Mouse (Mus musculus) lung, embryonic 15.5 days (tissue): ENCODE results near the gene Rbp1. TPM values are rescaled to one million over a fixed set of nuclear protein-coding genes. Genes with fewer than 3 reads are reported as not detected.

Source experiments
- ATAC-seq: fragments of 200-750 bp; cut with Nextera tagmentation; 2 replicates; pipeline ENCODE4 v1.8.0; 2017; ENCODE audit warnings: moderate number of reproducible peaks, borderline replicate concordance; ENCODE audit not compliant: low FRiP score, low TSS enrichment; ENCODE audit errors: extremely low read depth
- H3K27ac ChIP-seq: fragments of 300-500 bp; sonication (generic); 2 replicates; pipeline ENCODE4 v1.5.1; 2015; ENCODE audit warnings: moderate library complexity, mild to moderate bottlenecking, inconsistent platforms
- H3K27me3 ChIP-seq: fragments of 300-500 bp; sonication (generic); 2 replicates; pipeline ENCODE4 v1.6.1; 2015; ENCODE audit warnings: inconsistent platforms
- H3K36me3 ChIP-seq: fragments of 300-500 bp; sonication (generic); 2 replicates; pipeline ENCODE4 v1.6.1; 2015; ENCODE audit warnings: inconsistent platforms
- H3K4me1 ChIP-seq: fragments of 300-500 bp; sonication (generic); 2 replicates; pipeline ENCODE4 v1.6.1; 2015; ENCODE audit warnings: inconsistent platforms
- H3K4me2 ChIP-seq: fragments of 300-500 bp; sonication (generic); 2 replicates; pipeline ENCODE4 v1.6.1; 2015; ENCODE audit warnings: inconsistent platforms, mild to moderate bottlenecking, moderate library complexity
- H3K4me3 ChIP-seq: fragments of 300-500 bp; sonication (generic); 2 replicates; pipeline ENCODE4 v1.5.1; 2015; ENCODE audit warnings: mild to moderate bottlenecking, inconsistent platforms
- H3K9ac ChIP-seq: fragments of 300-500 bp; sonication (generic); 2 replicates; pipeline ENCODE4 v1.6.1; 2015; ENCODE audit warnings: inconsistent platforms
- H3K9me3 ChIP-seq: fragments of 300-500 bp; sonication (generic); 2 replicates; pipeline ENCODE4 v1.6.1; 2016; ENCODE audit warnings: inconsistent platforms
- WGBS: fragments of 180-500 bp; shearing (Covaris S2); methylation state at CpG from one replicate; pipeline ENCODE4 v1.1.7; 2015; 5-methylcytosine and 5-hydroxymethylcytosine counted together
- polyA plus RNA-seq: library from polyadenylated mRNA; unstranded; fragments of >200 nt; fragmentation: Nextera tagmentation; extraction: Ambion mirVana; gene quantifications from 2 replicates; pipeline ENCODE4 v1.2.1, GENCODE M21; 2015

Gene Rbp1
- polyA plus RNA-seq, 1 experiment from 2014 or later = 103 TPM

- WGBS = 72% methylated on average over 13 of the region's 13 CpGs
- H3K27me3 ChIP-seq = no peaks in the 10 kb centered on the region
- no peaks in the 10 kb centered on the region for H3K36me3 ChIP-seq
- H3K27ac ChIP-seq = no peak overlapping the region
- no peak overlapping the region for H3K4me2 ChIP-seq
- H3K9ac ChIP-seq = no peak overlapping the region
- ATAC-seq = no peak
- no peaks in the 10 kb centered on the region for H3K9me3 ChIP-seq
- H3K4me3 ChIP-seq = no peak overlapping the region
- no peaks in the 10 kb centered on the region for H3K4me1 ChIP-seq
These were observed 22.4 kb upstream of the Rbp1 start for GRCm38 (mm10) chr9:98400185-98400894.

- no peaks in the 10 kb centered on the region for H3K36me3 ChIP-seq
- no peaks in the 10 kb centered on the region for H3K4me1 ChIP-seq
- no peaks in the 10 kb centered on the region for H3K27me3 ChIP-seq
- no peak for ATAC-seq
- no peaks in the 10 kb centered on the region for H3K9me3 ChIP-seq
- no peak overlapping the region for H3K27ac ChIP-seq
- H3K9ac ChIP-seq = no peak overlapping the region
- no peak overlapping the region for H3K4me2 ChIP-seq
- WGBS = 72% methylated on average over 5 of the region's 5 CpGs
- no peak overlapping the region for H3K4me3 ChIP-seq
These were observed 21.1 kb upstream of the Rbp1 start for GRCm38 (mm10) chr9:98401611-98402010.

- ATAC-seq = peak; percentile 31; the same call in 1 of the 2 replicates
- Histone ChIP-seq H3K4me3 (no peak overlapping the region), H3K9ac (no peak overlapping the region), H3K27me3 (no peaks in the 10 kb centered on the region), H3K4me1 (peaks cover 4% of the 10 kb centered on the region; the same call in 1 of the 2 replicates), H3K4me2 (no peak overlapping the region), H3K9me3 (no peaks in the 10 kb centered on the region), H3K27ac (no peak overlapping the region), H3K36me3 (no peaks in the 10 kb centered on the region)
- 63% methylated on average over 12 of the region's 12 CpGs for WGBS
These were observed 15.0 kb upstream of the Rbp1 start for GRCm38 (mm10) chr9:98407771-98408170.

GRCm38 (mm10) chr9:98409137-98409536, 13.6 kb upstream of the Rbp1 start:
- Histone ChIP-seq H3K4me3 (no peak overlapping the region), H3K27me3 (no peaks in the 10 kb centered on the region), H3K4me2 (no peak overlapping the region), H3K4me1 (peaks cover 4% of the 10 kb centered on the region; the same call in 1 of the 2 replicates), H3K9ac (no peak overlapping the region), H3K36me3 (no peaks in the 10 kb centered on the region), H3K9me3 (no peaks in the 10 kb centered on the region), H3K27ac (no peak overlapping the region)
- 27% methylated on average over 3 of the region's 3 CpGs for WGBS
- ATAC-seq = no peak

GRCm38 (mm10) chr9:98415427-98415826, 7.3 kb upstream of the Rbp1 start:
- no peaks in the 10 kb centered on the region for H3K9me3 ChIP-seq
- WGBS = 77% methylated on average over 4 of the region's 4 CpGs

GRCm38 (mm10) chr9:98417919-98418318, 4.8 kb upstream of the Rbp1 start:
- peak; percentile 66 for ATAC-seq
- H3K4me2 ChIP-seq = no peak overlapping the region
- no peak overlapping the region for H3K27ac ChIP-seq
- H3K9ac ChIP-seq = no peak overlapping the region
- no peak overlapping the region for H3K4me3 ChIP-seq
- 36% methylated on average over 7 of the region's 7 CpGs for WGBS
- no peaks in the 10 kb centered on the region for H3K4me1 ChIP-seq
- no peaks in the 10 kb centered on the region for H3K36me3 ChIP-seq
- H3K27me3 ChIP-seq = no peaks in the 10 kb centered on the region
- H3K9me3 ChIP-seq = no peaks in the 10 kb centered on the region

More at GRCm38 (mm10) chr9:98415427-98415826, 7.3 kb upstream of the Rbp1 start:
- Histone ChIP-seq H3K9ac (no peak overlapping the region), H3K27me3 (no peaks in the 10 kb centered on the region), H3K4me3 (no peak overlapping the region), H3K27ac (no peak overlapping the region), H3K4me1 (no peaks in the 10 kb centered on the region), H3K36me3 (no peaks in the 10 kb centered on the region), H3K4me2 (no peak overlapping the region)
- no peak for ATAC-seq

GRCm38 (mm10) chr9:98418346-98418745, 4.4 kb upstream of the Rbp1 start:
- WGBS = 78% methylated on average over 3 of the region's 3 CpGs
- Histone ChIP-seq H3K9ac (no peak overlapping the region), H3K27ac (no peak overlapping the region), H3K36me3 (no peaks in the 10 kb centered on the region), H3K4me1 (no peaks in the 10 kb centered on the region), H3K27me3 (no peaks in the 10 kb centered on the region), H3K4me3 (no peak overlapping the region), H3K9me3 (no peaks in the 10 kb centered on the region), H3K4me2 (no peak overlapping the region)
- ATAC-seq = peak; percentile 36; the same call in 1 of the 2 replicates

- Histone ChIP-seq H3K9ac (no peak overlapping the region), H3K36me3 (no peaks in the 10 kb centered on the region), H3K27ac (no peak overlapping the region), H3K9me3 (no peaks in the 10 kb centered on the region), H3K27me3 (no peaks in the 10 kb centered on the region), H3K4me2 (no peak overlapping the region), H3K4me1 (peaks cover 7% of the 10 kb centered on the region), H3K4me3 (no peak overlapping the region)
- 47% methylated on average over 1 of the region's 1 CpGs for WGBS
- ATAC-seq = no peak
These were observed 2.1 kb upstream of the Rbp1 start for GRCm38 (mm10) chr9:98420666-98421065.

- Histone ChIP-seq H3K36me3 (no peaks in the 10 kb centered on the region), H3K27ac (no peak overlapping the region), H3K9me3 (no peaks in the 10 kb centered on the region), H3K4me2 (no peak overlapping the region), H3K9ac (no peak overlapping the region), H3K4me3 (no peak overlapping the region), H3K4me1 (peaks cover 18% of the 10 kb centered on the region), H3K27me3 (no peaks in the 10 kb centered on the region)
- ATAC-seq = no peak
- 43% methylated on average over 3 of the region's 3 CpGs for WGBS
These were observed 858 bp upstream of the Rbp1 start for GRCm38 (mm10) chr9:98421903-98422302.

- no peak overlapping the region for H3K4me3 ChIP-seq
- peak overlapping the region; percentile 72; the same call in 1 of the 2 replicates for H3K4me2 ChIP-seq
- no peak for ATAC-seq
- H3K4me1 ChIP-seq = peaks cover 30% of the 10 kb centered on the region
- no peaks in the 10 kb centered on the region for H3K9me3 ChIP-seq
- no peak overlapping the region for H3K27ac ChIP-seq
- H3K36me3 ChIP-seq = no peaks in the 10 kb centered on the region
- H3K9ac ChIP-seq = no peak overlapping the region
- WGBS = 20% methylated on average over 4 of the region's 4 CpGs
- no peaks in the 10 kb centered on the region for H3K27me3 ChIP-seq
These were observed 930 bp downstream of the Rbp1 start for GRCm38 (mm10) chr9:98423691-98424090.

GRCm38 (mm10) chr9:98424291-98424690, 1.5 kb downstream of the Rbp1 start:
- 3% methylated on average over 8 of the region's 8 CpGs for WGBS
- no peak for ATAC-seq
- peak overlapping the region; percentile 15; the same call in 1 of the 2 replicates for H3K27ac ChIP-seq
- H3K27me3 ChIP-seq = no peaks in the 10 kb centered on the region
- no peaks in the 10 kb centered on the region for H3K9me3 ChIP-seq
- H3K9ac ChIP-seq = peak overlapping the region; percentile 60; the same call in 1 of the 2 replicates
- H3K4me1 ChIP-seq = peaks cover 36% of the 10 kb centered on the region
- no peaks in the 10 kb centered on the region for H3K36me3 ChIP-seq
- H3K4me2 ChIP-seq = peak overlapping the region; percentile 72
- H3K4me3 ChIP-seq = peak overlapping the region; percentile 59

GRCm38 (mm10) chr9:98424725-98425210, 2.0 kb downstream of the Rbp1 start:
- Histone ChIP-seq H3K27me3 (no peaks in the 10 kb centered on the region), H3K4me1 (peaks cover 41% of the 10 kb centered on the region), H3K9ac (peak overlapping the region; percentile 60), H3K9me3 (no peaks in the 10 kb centered on the region), H3K36me3 (no peaks in the 10 kb centered on the region), H3K4me3 (peak overlapping the region; percentile 59), H3K27ac (peak overlapping the region; percentile 54; the same call in 1 of the 2 replicates), H3K4me2 (peak overlapping the region; percentile 72)
- ATAC-seq = peak; percentile 74
- under 1% methylated on average over 38 of the region's 42 CpGs for WGBS
